Mouse (Mus musculus) CD4-positive helper T cell, adult 2 months (primary cell): ENCODE data around the gene Tctex1d1.

ENCODE experiments used
- DNase-seq: peaks from one replicate; pipeline ENCODE4 v3.0.0-alpha.2; 2012; ENCODE audit warnings: low read depth, missing footprints, low spot score

Gene Tctex1d1

DNA sequence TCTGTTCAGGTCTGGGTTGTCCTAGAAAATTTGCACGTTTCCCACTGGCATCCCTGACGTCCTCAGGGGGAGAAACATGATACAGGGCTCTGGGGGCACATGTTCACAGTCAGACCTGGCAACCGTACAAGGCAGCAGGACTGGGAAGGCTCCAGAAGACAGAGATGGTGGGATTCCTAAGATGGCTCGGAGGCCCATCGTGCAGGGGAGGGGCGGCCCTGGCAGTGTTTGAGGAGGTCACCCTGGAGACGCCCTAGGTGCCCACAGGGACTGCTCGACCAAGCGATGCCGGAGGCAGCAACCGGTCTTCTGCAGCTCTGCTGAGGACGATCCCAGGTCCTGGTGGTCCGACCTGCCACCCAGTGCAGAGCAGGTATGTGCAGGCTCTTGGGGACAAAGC, at the start of gene Tctex1d1:
Gene Tctex1d1 (plus strand): TSS at position 167 of the 400 bp plus-strand sequence.
- DNase-seq: no peak

DNA sequence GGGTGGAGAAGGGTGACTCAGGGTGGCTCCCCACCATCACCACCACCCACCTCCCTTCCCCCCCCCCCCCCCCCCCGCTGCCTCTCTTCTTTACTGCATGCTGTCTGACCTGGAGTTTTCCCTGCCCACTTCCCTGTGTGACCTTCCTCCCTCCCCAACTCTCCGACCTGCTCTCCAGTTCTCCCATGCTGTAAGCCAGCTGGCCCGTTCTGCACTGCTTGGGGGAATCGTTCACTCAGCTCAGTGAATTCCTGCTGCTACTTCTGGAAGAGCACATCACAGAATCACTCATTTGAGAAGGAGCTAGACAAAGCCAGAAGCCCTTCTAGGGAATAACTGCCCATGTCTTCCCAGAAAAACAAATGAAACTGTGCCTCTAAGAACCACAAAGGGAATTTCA, 48.9 kb upstream of the Tctex1d1 start:
- DNase-seq: no peak

DNA sequence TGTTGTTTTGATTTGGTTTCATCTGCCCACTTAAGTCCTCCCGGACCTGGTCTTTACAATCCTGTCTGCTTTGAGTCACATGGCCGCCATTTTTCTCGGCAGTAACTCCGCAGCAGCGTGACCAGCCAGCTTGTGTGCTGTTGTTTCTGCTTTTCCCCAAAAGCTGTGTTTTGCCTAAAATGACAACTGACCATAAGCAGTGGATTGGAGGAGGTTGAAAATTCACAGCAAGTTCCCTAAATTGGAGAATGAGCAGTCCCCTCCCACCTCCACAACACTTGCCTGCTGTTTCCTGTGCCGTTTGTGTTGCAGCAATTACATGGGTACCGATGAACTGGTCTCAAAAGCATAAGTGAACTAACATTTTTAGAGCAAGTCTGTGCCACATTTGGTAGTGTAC, 47.7 kb upstream of the Tctex1d1 start:
- no peak for DNase-seq

DNA sequence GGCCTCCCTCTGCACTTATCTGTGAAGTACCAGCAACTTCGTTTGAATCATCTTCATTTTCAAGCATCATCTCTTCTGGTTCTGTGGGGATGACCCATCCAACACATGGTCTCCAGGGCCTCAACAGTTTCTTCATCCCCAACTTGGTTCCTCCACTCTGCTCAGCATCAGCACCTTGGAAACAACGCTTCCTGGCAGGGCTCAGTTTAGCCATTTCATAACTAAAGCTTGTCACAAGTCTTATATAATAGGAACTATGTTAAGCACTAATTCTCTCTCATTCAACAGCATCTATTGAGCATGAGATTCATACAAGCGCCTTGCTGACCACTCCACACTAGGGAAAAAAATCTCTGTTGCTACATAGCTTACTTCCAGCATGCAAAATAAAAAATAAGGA, 38.1 kb upstream of the Tctex1d1 start:
- DNase-seq: no peak

DNA sequence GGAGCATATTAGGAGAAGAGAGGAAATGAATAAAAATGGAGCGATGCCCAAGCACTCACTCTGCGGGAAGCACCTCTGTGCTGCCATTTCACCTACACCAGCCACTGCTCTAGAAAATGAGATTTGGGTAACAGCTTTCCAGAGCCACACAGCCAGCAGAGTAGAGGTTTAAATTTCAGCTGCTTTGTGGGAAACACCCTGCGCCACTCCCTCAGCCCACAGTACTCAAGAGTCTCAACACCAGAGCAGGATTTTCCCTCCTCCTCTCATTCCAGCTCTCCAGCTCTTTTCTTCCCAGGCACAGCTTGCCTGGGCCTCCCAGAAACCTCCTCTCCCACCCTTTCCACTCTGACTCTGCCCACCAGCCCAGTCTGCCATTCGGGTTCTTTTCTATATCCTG, 37.7 kb upstream of the Tctex1d1 start:
- no peak for DNase-seq

DNA sequence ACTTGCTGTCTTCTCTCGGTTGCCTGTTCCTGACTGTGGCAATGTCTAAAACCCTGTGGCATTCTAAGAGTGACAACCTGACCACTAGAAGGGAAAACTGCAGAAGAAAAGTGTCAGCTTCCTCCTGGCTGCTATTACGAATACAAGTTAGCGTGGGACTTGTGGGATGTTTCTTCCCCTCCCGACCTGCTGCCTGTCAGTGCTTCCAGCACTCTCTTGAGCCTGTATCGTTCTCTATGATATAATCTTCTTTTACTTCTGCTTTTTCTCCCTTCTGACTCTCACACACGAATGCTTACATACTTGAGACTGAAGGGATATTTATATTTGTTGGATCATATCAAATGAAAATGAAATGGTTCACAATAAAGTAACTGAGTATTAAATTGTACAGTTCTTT, 34.1 kb upstream of the Tctex1d1 start:
- DNase-seq: no peak

DNA sequence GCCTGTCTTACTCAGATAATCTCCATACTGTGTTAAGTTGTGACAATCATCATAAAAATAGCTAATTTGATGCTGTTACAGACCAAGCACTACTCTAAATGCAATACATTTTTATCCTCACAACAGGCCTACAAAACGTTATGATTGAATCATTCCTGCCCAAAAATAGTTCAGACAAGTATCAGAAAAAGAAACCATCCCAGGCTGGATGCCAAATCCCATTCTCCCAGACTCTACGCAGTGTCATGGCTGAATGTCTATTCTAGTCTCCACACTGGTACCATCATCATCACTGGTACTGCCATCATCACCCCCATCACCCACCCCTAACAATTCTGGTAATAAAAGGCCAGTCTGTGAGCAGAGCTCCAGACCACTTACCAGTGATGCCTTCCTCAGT, 25.9 kb upstream of the Tctex1d1 start:
- no peak for DNase-seq

DNA sequence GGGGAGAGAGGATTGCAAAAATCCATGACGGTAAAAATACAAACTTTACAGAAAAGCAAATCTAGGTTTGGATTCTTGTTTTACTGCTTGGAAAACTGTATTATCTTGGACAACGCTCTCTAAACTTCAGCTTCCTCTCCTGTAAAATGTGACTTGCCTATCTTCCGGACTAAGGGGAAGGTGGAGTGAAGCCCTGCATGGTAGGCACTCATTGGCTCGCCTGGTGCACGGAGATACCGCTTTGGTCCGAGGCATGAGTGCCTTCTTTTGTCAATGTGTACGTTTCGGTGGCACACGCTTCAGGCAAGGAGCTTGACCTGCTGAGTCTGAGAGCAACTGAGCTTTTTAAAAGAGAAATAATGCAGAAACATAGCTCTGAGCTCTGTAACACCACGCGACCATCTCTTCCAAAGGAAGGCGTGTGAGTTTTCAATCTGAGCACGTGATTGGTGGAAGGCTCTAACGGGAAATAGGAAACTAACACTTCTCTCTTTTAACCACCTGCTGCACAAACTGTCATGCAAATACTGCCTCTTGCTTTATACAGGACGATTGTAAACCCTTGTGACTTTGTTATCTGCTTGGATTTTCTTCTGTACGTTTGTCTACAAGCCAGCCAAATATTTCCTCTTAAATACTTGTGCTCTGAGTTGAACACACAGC, 23.0 kb upstream of the Tctex1d1 start:
- no peak for DNase-seq

DNA sequence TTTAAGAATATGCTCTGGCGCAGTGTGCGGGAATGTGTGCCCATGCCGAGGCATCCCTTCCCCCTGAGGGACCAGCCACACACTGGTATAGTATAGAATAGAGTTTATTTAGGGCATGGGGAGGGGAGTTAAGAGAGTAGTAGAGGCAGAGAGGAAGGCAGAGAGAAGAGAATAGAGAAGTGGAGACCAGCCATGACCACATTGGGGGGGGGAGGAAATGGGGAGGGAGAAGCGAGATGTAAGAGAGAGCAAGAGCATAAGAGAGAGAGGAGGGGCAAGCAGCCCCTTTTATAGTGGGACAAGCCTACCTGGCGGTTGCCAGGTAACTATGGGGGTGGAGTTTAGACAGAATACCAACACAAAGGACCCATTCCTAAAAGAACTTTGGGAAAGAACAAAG, 19.0 kb upstream of the Tctex1d1 start:
- no peak for DNase-seq

DNA sequence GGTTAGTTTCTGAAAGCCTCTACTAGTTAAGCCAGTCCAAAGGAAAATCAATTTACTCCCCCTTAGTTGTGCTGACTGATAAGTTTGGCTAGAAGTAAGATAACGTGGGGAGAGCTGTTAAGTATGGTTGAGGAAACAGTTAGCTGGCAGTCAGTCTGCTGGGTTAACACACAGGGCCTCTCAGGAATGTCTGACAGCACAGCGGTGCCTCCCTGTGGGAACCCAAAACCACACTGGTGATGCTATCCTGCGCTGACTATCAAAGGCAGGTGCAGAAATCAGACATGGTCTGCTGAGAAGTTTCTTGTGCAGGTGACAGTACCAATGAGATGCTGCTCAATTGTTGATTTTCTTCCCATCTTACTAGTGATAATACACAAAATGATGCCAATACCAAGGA, 14.2 kb upstream of the Tctex1d1 start:
- no peak for DNase-seq

DNA sequence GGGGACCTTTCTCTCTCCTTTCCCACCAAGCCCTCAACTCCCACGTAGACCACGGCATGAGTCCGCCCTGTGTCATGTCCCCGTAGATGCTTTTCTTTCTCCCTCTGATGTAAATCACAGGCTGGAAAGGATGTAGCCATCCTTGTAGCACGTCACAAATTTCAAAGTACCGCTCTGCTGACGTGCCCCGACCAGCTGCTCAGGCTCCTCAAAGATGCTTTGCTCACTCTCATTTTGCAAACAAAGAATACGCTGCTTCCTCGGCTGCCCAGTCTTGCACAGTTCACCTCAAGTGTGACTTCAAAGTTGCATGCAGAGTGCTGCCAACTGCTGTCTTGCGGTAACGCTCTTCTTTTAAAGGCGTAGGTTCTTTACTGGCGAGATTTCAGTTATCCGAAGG, 10.6 kb upstream of the Tctex1d1 start:
- peak; percentile 58 for DNase-seq

DNA sequence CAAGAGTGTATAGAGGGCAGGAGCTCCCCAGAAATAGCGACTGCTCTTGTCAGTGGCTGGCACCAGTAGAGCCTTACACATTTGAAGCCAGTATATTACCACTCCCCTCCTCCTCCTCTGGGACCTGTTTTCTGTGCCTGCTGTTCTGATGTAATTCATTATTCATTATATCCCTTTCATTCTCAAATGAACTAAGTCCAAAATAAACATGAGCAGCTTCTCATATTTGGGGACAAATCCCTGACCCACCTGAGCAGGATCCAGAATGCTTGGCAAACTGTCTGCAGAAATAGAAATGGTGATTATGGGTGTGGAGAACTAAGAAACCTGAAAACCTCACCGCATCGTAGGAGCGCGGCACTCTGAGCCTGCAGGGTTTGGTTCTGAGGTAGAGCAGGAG, 8.8 kb upstream of the Tctex1d1 start:
- no peak for DNase-seq

DNA sequence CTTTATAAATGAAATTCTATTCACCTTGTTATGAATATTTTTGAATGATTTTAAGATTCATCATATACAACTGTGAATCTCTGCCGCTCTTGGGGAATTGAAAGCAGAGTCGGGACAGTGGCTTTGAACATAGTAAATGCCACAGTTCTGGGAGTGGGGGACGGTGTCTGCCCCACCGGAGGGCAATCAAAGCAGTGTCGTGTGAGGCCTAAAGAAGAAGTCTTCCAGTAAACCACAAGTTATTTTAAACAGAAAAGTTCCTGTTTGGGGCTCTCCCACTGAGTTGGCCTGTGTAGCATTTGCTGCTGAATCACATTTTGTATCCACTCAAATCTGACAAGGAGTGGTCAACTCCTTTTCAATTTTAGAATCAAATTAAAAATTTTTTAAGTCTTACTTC, 7.2 kb upstream of the Tctex1d1 start:
- no peak for DNase-seq

DNA sequence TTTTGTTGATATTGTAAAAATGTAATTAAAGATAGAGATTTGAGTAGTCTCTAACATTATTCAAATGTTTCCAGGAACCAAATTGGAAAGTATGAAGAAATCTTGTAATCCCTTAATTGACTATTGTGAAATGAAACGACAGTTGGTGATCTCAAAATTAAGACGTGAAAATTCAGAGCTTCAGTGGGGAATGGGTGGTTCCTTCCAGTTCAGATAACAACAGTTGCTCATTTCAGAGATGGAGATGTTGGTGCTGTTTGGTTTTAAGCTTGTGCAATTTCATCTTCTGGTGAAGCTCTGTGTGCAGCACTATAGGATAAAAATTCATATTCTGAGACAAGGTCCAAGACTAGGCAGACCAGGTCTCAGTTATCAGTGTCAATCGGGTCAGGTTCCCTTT, 6.3 kb upstream of the Tctex1d1 start:
- DNase-seq: no peak

DNA sequence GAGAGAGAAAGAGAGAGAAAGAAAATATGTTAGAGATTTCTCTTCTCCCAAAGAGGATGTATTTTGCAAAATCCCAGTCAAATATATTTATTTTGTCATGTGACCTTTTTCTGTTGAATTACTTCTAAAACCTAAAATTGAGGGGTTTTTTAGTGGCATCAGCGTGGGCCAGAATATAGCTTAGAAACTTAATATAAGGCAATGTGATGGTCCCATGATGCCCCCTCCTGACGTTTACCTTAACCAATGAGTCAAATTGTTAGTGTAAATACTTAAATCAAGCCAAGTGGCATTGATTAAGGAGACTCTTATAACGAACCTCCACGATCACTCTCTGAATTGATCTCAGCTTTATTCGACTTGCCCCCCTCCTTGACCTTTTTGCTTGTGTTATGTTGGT, 4.2 kb upstream of the Tctex1d1 start:
- DNase-seq: no peak

DNA sequence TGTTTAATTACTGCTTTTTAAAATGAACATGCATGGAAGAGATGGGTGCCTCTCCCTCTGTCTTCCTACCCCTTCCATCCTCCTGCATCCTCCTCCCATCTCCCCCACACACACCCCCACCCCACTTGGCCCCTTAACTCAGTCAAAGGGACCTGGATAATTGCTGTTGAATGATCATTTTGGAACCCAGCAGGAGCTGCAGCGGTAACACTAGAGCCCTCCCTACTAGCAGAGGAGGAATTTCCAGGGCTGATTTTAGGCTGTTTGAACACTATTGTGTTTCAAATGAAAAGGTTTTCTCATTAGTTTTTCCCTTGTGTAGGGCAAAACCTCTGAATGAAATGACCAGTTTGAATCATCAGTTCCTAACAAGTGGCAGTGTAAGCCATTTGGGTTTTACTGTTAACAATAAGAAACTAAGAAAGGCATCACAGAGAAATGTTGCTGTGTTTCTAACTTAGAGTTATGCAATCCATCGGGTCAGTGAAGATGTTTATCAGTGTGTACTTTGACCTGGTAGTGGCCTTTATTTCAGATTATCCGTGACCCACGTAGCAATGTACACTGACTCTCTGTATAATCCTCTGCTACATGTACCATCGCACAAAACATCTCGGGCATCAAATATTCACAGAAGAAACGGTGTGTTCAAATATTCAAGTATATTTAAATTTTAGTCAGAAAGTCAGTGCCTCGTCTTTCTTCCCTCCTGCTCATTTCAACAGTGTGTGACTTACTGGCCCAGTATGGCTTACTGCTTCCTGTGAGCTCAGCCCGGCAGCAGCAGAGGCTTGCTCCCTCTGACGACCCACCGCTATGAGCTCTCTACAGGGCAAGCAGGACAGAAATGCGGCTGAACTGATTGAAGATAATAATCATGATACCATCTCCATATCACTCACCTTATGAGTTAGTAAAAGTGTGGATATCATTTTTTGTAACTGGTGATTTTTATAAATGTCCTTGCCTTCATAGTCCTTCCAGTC, 1.8 kb upstream of the Tctex1d1 start:
- DNase-seq: no peak

DNA sequence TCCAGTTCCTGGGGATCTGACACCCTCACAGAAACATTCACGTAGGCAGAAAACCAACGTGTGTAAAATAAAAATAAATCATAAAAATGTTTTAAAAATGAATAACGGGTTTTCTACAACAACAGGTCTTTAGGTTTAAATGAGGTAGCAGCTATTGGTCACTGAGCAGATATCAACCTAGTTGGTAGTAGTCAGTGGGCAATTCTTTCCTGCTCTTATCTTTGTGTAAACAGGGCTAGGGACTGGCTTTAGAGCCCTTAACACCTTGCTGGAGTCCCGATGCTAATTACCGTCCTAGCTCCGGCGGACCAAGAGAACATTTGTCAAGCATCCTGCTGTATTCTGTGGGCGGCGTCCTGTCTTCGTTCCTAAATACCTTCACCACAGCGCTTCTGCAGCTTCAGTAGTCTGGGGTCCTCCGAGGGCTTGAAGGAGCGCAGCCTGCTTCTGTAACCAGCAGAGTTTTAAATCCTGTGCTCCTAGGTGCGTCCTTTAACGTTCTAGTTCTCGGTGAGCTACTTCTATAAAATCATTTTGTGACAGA, 556 bp upstream of the Tctex1d1 start:
- DNase-seq: no peak

DNA sequence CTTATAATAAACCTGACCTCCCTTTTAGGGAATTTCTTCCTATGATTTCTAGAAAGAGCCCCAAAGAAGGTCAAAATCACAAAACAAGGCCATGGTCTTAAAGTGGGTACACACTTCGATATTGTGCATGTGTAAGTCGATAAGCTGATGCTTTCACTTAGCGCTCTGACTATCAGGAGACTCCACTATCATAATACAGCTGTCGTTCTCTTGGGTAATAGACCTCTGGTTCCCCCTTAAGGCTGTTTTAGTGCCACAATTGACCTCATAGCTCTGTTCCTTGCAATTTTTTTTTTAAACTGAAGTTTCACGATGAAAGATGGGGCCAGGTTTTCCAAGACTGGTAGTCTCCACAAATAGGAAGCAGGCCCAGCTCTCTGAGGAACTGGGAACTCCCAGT, 979 bp downstream of the Tctex1d1 start:
- DNase-seq: no peak

DNA sequence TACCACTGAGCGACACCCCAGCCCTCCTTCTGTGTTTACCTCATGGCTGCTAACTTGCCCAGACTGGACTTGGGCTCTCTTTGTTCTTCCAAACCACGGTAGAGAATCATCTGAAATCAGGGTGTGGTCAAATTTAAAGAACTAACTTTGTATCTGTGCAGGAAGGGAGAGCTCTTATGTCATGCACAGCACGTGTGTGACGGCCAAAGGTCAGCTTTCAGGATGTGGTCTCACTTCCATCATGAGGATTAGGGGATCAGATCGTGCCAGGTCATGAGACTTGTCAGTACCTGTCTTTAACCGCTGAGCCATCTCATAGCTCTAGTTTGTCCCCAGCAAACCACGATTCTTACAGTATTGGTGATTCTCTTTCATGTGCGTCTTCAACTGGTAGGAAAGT, 3.3 kb downstream of the Tctex1d1 start:
- no peak for DNase-seq

DNA sequence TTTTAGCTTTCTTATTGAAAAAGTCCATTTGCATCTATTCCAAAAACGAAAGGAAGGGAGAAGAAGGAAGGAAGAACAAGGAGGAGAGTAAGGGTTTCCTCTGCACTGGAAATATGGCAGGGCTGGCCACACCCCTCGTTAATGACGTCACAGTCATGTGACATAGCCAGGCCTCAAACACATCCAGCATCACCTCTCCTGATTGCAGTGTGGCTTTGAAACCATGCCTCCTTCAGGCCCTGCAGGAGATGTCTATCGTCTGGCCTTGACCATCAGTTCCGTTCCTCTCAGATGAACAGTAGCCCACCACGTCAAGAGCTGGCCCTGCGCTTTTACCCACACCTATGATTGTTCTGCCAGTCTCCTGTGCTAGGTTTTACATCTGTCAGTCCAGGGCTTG, 7.8 kb downstream of the Tctex1d1 start:
- no peak for DNase-seq

DNA sequence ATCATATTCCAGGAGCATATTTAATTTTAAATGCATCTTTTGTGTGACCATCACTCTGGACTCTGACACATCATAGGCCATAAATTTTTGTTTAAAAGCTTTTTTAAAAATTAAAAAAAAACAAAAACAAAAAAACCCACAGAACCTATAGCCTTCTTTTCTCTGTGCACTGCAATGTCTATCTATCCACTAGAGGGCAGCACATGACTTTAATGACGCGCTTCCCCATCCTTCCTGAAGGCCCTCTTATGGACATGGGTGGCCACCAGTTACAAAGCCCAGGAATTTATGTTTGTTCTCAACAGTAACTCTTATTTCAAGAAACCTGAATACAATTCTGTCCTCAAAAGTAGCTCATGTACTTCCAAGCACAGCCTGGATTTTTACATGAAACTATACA, 8.5 kb downstream of the Tctex1d1 start:
- DNase-seq: peak; percentile 66

DNA sequence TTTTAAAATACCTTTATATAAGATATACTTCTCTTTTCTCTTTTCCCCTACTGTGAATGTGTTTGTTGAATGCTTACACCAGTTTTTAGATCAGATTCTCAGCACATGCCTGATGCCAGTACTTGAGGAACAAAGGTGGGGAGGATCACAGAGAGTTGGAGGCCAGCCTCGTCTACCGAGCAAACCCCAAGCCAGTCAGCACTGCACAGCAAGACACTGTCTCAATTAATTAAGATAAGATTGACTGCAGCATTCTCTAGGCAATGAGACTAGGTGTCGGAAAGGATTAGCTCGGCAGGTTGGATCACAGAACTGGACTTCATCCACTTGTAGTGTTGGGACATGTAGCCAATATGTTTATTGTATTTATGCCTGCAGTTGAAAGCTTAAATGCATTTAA, 8.9 kb downstream of the Tctex1d1 start:
- DNase-seq: no peak

DNA sequence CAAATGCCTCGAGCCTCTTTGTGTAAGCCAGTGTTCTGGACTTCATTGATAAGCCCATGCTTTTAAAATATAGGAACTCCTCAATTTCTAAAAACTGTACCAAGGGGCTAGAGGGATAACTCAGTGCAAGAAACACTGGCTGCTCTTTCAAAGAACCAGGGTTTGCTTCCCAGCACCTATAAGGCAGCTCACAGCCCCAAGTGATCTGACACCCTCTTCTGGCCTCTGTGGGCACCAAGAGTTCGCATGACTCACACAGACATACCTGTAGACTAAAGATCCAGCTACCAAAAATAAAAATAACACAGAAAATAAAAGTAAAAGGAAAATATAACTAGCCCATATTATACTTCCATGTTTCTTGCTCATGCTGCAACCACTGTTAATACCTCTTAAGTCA, 9.3 kb downstream of the Tctex1d1 start:
- DNase-seq: no peak
